Mouse (Mus musculus): ENCODE measurements around the gene Afmid.

DNA sequence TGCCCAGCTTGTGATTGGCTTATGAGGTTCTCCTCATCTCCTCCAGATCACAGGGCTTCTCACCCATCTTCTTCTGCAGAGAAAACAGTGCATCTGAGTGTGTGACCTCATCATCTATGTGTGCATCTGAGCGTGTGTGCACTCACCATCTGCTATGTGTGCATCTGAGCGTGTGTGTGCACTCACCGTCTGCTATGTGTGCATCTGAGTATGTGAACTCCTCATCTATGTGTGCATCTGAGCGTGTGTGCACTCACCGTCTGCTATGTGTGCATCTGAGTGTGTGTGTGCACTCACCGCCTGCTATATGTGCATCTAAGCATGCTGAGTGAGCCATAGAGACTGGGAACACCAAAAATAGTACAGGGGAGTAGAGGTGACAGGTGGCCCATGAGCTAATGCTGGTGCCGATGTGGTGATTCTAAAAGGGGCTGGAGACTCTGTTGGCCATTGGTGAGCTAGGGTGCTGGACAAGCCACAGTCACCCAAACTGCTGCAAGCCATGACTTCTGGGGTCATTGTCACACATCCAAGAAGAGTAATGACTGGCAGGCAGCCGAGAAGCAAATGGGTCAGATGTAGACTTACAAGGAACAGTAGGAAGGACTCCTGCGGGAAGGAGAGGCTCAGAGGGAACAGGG lies 54.7 kb downstream of the Afmid start:
- no peak for TF ChIP-seq CTCF (IDR thresholded peaks at IDR 0.05; ENCODE audit: low read depth)
- TF ChIP-seq EP300 (IDR thresholded peaks at IDR 0.05; ENCODE audit: low read depth), result no peak
